Mouse (Mus musculus) heart, embryonic 11.5 days (tissue): ENCODE measurements at regions not wholly inside any gene's neighbourhood (a gene's known extent, or its start where the extent isn't known, plus 50 kb on each side); places are given as distances from the start of the nearest gene placed in this dataset.

Experiments used
- ATAC-seq: fragments of 200-750 bp; cut with Nextera tagmentation; replicated peaks from 2 replicates; pipeline ENCODE4 v1.8.0; 2017; ENCODE audit warnings: moderate library complexity; ENCODE audit not compliant: insufficient number of reproducible peaks, low FRiP score, low TSS enrichment
- H3K27ac ChIP-seq: fragments of 300-500 bp; sonication (generic); 2 replicates; pipeline ENCODE4 v1.5.1; 2014; ENCODE audit warnings: mild to moderate bottlenecking, low read depth, low read length
- H3K27me3 ChIP-seq: fragments of 300-500 bp; sonication (generic); 2 replicates; pipeline ENCODE4 v1.6.1; 2014; ENCODE audit warnings: mild to moderate bottlenecking, low read length, mixed read lengths; ENCODE audit not compliant: control insufficient read depth, insufficient read depth
- H3K36me3 ChIP-seq: fragments of 300-500 bp; sonication (generic); 2 replicates; pipeline ENCODE4 v1.6.1; 2014; ENCODE audit warnings: mild to moderate bottlenecking, low read length, moderate library complexity, mixed read lengths; ENCODE audit not compliant: control insufficient read depth, insufficient read depth
- H3K4me1 ChIP-seq: fragments of 300-500 bp; sonication (generic); 2 replicates; pipeline ENCODE4 v1.6.1; 2014; ENCODE audit warnings: low read length; ENCODE audit not compliant: control insufficient read depth, insufficient read depth
- H3K4me2 ChIP-seq: fragments of 300-500 bp; sonication (generic); 2 replicates; pipeline ENCODE4 v1.6.1; 2014; ENCODE audit warnings: mild to moderate bottlenecking, moderate library complexity
- H3K4me3 ChIP-seq: fragments of 300-500 bp; sonication (generic); 2 replicates; pipeline ENCODE4 v1.5.1; 2014; ENCODE audit warnings: low read depth, low read length
- H3K9ac ChIP-seq: fragments of 300-500 bp; sonication (generic); 2 replicates; pipeline ENCODE4 v1.6.1; 2014; ENCODE audit warnings: mild to moderate bottlenecking, low read depth, low read length, moderate library complexity
- H3K9me3 ChIP-seq: fragments of 300-500 bp; sonication (generic); replicated peaks from 2 replicates; pipeline ENCODE4 v1.6.1; 2016; ENCODE audit warnings: low read length; ENCODE audit not compliant: control insufficient read depth
- WGBS: fragments of 180-500 bp; shearing (Covaris S2); extraction: QIAGEN DNeasy Blood & Tissue Kit; methylation state at CpG from one replicate; pipeline ENCODE4 v1.1.7; 2014; ENCODE audit not compliant: insufficient replicate concordance; 5-methylcytosine and 5-hydroxymethylcytosine counted together

- ATAC-seq: no peak
- 34% methylated on average over 1 of the region's 1 CpGs for WGBS
- H3K4me3 ChIP-seq: no peak overlapping the region
- no peak overlapping the region for H3K27ac ChIP-seq
- no peak overlapping the region for H3K4me2 ChIP-seq
- no peaks in the 10 kb centered on the region for H3K36me3 ChIP-seq
- H3K9ac ChIP-seq: no peak overlapping the region
- H3K4me1 ChIP-seq: no peaks in the 10 kb centered on the region
- no peaks in the 10 kb centered on the region for H3K27me3 ChIP-seq
- H3K9me3 ChIP-seq: no peaks in the 10 kb centered on the region
These were observed 360.0 kb upstream of the Meox2 start for GRCm38 (mm10) chr12:36748345-36748744.

- no peaks in the 10 kb centered on the region for H3K27me3 ChIP-seq
These were observed 342.9 kb upstream of the Meox2 start for GRCm38 (mm10) chr12:36765315-36766058.

DNA sequence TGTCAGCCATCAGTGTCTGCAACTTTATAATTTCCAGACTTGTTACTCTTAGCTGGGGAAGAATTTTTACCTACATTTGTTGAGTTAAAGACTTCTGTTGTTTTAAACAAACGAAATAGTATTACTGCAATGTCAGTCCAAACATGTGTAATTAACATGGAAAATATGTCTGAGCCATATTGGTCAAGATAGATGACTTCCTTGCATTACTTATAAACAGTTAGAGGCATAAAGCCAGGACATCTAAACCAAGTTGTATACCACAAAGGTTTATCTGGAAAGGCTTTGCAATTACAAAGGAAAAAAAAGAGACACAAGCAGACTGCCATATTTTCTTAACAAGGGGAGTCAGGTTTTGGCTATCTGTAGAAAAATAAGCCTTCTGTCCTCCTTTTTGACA, 342.2 kb upstream of the Meox2 start:
- Histone ChIP-seq H3K9ac (no peak overlapping the region), H3K9me3 (no peaks in the 10 kb centered on the region), H3K27ac (no peak overlapping the region), H3K4me2 (no peak overlapping the region), H3K27me3 (no peaks in the 10 kb centered on the region), H3K36me3 (no peaks in the 10 kb centered on the region), H3K4me1 (no peaks in the 10 kb centered on the region), H3K4me3 (no peak overlapping the region)
- WGBS: 48% methylated on average over 1 of the region's 1 CpGs
- ATAC-seq: no peak

More at GRCm38 (mm10) chr12:36765315-36766058, 342.9 kb upstream of the Meox2 start:
- Histone ChIP-seq H3K4me1 (no peaks in the 10 kb centered on the region), H3K9ac (no peak overlapping the region), H3K36me3 (no peaks in the 10 kb centered on the region), H3K9me3 (no peaks in the 10 kb centered on the region), H3K27ac (no peak overlapping the region), H3K4me3 (no peak overlapping the region), H3K4me2 (no peak overlapping the region)
- 62% methylated on average over 4 of the region's 4 CpGs for WGBS
- no peak for ATAC-seq

DNA sequence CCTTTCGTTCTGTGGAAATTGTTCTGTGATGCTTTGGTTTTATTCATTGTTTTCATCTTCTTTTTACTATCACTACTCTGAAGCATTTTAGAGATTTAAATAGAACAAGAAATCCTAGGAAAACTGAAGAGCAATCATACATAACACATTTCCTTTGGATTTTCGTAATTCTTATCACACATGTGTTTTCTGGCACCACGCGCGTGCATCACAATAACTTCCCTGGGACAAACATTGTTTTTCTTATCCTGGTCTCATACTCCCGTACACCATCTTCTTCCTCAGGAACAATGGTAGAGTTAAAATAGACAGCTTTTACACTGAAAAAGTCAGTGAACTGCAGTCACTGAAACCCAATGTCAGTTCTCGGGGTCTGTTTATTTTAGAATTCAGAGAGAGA, 327.6 kb upstream of the Meox2 start:
- ATAC-seq: no peak
- H3K4me1 ChIP-seq: no peaks in the 10 kb centered on the region
- H3K36me3 ChIP-seq: no peaks in the 10 kb centered on the region
- no peaks in the 10 kb centered on the region for H3K27me3 ChIP-seq
- H3K27ac ChIP-seq: no peak overlapping the region
- 73% methylated on average over 7 of the region's 7 CpGs for WGBS
- H3K9ac ChIP-seq: no peak overlapping the region
- no peak overlapping the region for H3K4me2 ChIP-seq
- no peaks in the 10 kb centered on the region for H3K9me3 ChIP-seq
- no peak overlapping the region for H3K4me3 ChIP-seq

DNA sequence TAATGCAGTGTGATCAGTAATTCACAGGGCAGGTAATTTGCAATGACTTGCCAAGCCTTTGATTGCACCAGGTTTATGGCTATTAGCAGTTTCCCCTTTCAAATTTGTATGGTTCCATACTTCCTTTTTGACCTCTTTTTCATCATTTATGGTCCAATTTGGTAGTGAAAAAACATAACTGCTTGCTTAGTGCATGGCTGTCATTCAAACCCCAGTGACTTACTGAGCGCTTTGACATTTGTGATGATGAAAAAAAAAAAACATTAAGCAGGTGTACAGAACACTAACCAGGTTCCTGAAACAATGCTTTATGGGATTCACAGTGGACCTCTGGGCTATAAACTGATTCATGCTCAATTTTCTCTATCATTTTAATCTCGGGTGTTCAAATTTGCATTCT, 317.5 kb upstream of the Meox2 start:
- no peak overlapping the region for H3K9ac ChIP-seq
- H3K27ac ChIP-seq: no peak overlapping the region
- H3K9me3 ChIP-seq: no peaks in the 10 kb centered on the region
- H3K4me3 ChIP-seq: no peak overlapping the region
- 77% methylated on average over 2 of the region's 2 CpGs for WGBS
- H3K4me1 ChIP-seq: no peaks in the 10 kb centered on the region
- no peaks in the 10 kb centered on the region for H3K27me3 ChIP-seq
- no peak for ATAC-seq
- H3K4me2 ChIP-seq: no peak overlapping the region
- H3K36me3 ChIP-seq: no peaks in the 10 kb centered on the region

- Histone ChIP-seq H3K4me1 (no peaks in the 10 kb centered on the region), H3K36me3 (no peaks in the 10 kb centered on the region), H3K9ac (no peak overlapping the region), H3K9me3 (no peaks in the 10 kb centered on the region), H3K4me3 (no peak overlapping the region), H3K27ac (no peak overlapping the region), H3K4me2 (no peak overlapping the region), H3K27me3 (no peaks in the 10 kb centered on the region)
- 81% methylated on average over 3 of the region's 3 CpGs for WGBS
- no peak for ATAC-seq
These were observed 316.9 kb upstream of the Meox2 start for GRCm38 (mm10) chr12:36791430-36791829.

DNA sequence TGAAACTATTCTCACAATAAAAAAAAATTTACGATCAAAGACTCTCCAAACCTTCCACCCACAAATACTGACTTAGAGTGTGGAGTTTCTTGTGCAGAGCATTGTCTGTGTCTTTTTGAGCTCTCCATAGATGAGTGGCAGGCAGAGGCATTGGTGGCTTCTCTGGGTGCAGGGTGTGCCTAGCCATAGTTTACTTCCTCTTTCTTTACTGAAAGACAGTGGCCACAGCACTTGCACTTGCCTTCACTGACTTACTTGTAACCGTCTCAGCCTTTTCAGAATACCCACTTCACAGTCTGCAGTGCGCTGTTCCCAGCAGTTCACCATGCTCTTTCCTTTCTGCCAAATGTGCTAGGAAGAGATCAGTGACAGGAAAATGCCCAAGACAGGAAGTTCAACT, 316.1 kb upstream of the Meox2 start:
- no peak overlapping the region for H3K9ac ChIP-seq
- no peaks in the 10 kb centered on the region for H3K4me1 ChIP-seq
- H3K4me3 ChIP-seq: no peak overlapping the region
- H3K9me3 ChIP-seq: no peaks in the 10 kb centered on the region
- H3K4me2 ChIP-seq: no peak overlapping the region
- H3K27ac ChIP-seq: no peak overlapping the region
- H3K36me3 ChIP-seq: no peaks in the 10 kb centered on the region
- H3K27me3 ChIP-seq: no peaks in the 10 kb centered on the region
- ATAC-seq: no peak
- WGBS: 71% methylated on average over 3 of the region's 3 CpGs

DNA sequence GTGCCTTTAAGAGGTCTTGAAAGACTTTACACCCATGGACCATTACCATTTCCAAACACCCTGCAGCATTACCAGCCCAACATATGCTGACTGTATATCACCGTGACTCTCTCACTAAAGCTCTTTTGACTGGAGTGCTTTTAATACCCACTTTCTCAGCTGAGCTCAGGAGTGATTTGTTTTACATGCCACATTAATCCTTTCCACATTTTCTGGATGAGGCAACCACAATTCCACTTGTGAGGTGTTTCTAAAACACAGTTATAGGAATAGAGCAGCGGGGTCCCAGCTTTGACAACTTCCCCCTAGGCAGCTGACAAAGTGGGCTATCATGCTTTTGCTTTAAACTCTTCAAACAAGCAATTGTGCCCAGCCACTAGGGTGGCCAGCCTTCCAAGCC, 314.5 kb upstream of the Meox2 start:
- H3K36me3 ChIP-seq: no peaks in the 10 kb centered on the region
- ATAC-seq: no peak
- no peaks in the 10 kb centered on the region for H3K27me3 ChIP-seq
- H3K4me2 ChIP-seq: no peak overlapping the region
- H3K9ac ChIP-seq: no peak overlapping the region
- WGBS: 65% methylated on average over 2 of the region's 2 CpGs
- H3K4me3 ChIP-seq: no peak overlapping the region
- H3K9me3 ChIP-seq: no peaks in the 10 kb centered on the region
- no peaks in the 10 kb centered on the region for H3K4me1 ChIP-seq
- no peak overlapping the region for H3K27ac ChIP-seq

GRCm38 (mm10) chr12:36796201-36796600, 312.1 kb upstream of the Meox2 start:
- WGBS: 80% methylated on average over 4 of the region's 4 CpGs

More at GRCm38 (mm10) chr12:36796201-36796600, 312.1 kb upstream of the Meox2 start:
- no peak overlapping the region for H3K4me3 ChIP-seq
- no peak overlapping the region for H3K4me2 ChIP-seq
- no peak for ATAC-seq
- H3K9ac ChIP-seq: no peak overlapping the region
- no peaks in the 10 kb centered on the region for H3K4me1 ChIP-seq
- H3K27me3 ChIP-seq: no peaks in the 10 kb centered on the region
- no peaks in the 10 kb centered on the region for H3K36me3 ChIP-seq
- no peak overlapping the region for H3K27ac ChIP-seq
- H3K9me3 ChIP-seq: no peaks in the 10 kb centered on the region
